Mouse (Mus musculus): ENCODE data around the gene Gemin2.
"Not testable (repeated sequence)": the region's sequence is repeated elsewhere in the genome, so short reads cannot be mapped to it uniquely, and the experiment has no call there.

The Gemin2 gene

GRCm38 (mm10) chr12:59013234-59013633 lies at the start of gene Gemin2:
Gene Gemin2, plus strand, starts transcription at chr12:59013393.
- DNase-seq (ENCODE audit: low spot score in 2 of 2), result peak; percentile 67 to 84

- peak in 1 of 2 experiments; percentile 27 for DNase-seq (ENCODE audit: low spot score in 2 of 2)
These were observed 48.6 kb upstream of the Gemin2 start for GRCm38 (mm10) chr12:58964583-58964982.

- no peak for DNase-seq (ENCODE audit: low spot score in 2 of 2)
These were observed 36.2 kb upstream of the Gemin2 start for GRCm38 (mm10) chr12:58976966-58977365.

GRCm38 (mm10) chr12:58981178-58981661 lies 32.0 kb upstream of the Gemin2 start:
- not testable (repeated sequence) for DNase-seq (ENCODE audit: low spot score in 2 of 2)

- DNase-seq (ENCODE audit: low spot score in 2 of 2), result no peak
These were observed 27.4 kb upstream of the Gemin2 start for GRCm38 (mm10) chr12:58985766-58986165.

GRCm38 (mm10) chr12:59010482-59010881 lies 2.7 kb upstream of the Gemin2 start:
- no peak for DNase-seq (ENCODE audit: low spot score in 2 of 2)

- DNase-seq (ENCODE audit: low spot score in 2 of 2), result no peak
These were observed 1.8 kb upstream of the Gemin2 start for GRCm38 (mm10) chr12:59011275-59011843.

- peak; percentile 96 for DNase-seq (ENCODE audit: low spot score in 2 of 2)
These were observed 1.1 kb upstream of the Gemin2 start, which contains the start of gene Sec23a for GRCm38 (mm10) chr12:59011844-59012709. Gene Sec23a, minus strand, starts transcription at chr12:59012017.

- DNase-seq (ENCODE audit: low spot score in 2 of 2), result no peak
These were observed 492 bp upstream of the Gemin2 start for GRCm38 (mm10) chr12:59012710-59013091.

- no peak for DNase-seq (ENCODE audit: low spot score in 2 of 2)
These were observed 4.8 kb downstream of the Gemin2 start for GRCm38 (mm10) chr12:59017970-59018369.

GRCm38 (mm10) chr12:59019891-59020290 lies 6.7 kb downstream of the Gemin2 start:
- no peak for DNase-seq (ENCODE audit: low spot score in 2 of 2)

- no peak for DNase-seq (ENCODE audit: low spot score in 2 of 2)
These were observed 8.1 kb downstream of the Gemin2 start for GRCm38 (mm10) chr12:59021306-59021705.

- DNase-seq (ENCODE audit: low spot score in 2 of 2), result no peak
These were observed 18.9 kb downstream of the Gemin2 start for GRCm38 (mm10) chr12:59032101-59032500.

- DNase-seq (ENCODE audit: low spot score in 2 of 2), result no peak
These were observed 26.2 kb downstream of the Gemin2 start for GRCm38 (mm10) chr12:59039162-59039970.

GRCm38 (mm10) chr12:59039971-59040844 lies 27.0 kb downstream of the Gemin2 start:
- peak in 1 of 2 experiments; percentile 4 for DNase-seq (ENCODE audit: low spot score in 2 of 2)

- DNase-seq (ENCODE audit: low spot score in 2 of 2), result no peak
These were observed 27.7 kb downstream of the Gemin2 start for GRCm38 (mm10) chr12:59040851-59041250.

GRCm38 (mm10) chr12:59052470-59052869 lies 39.3 kb downstream of the Gemin2 start:
- no peak for DNase-seq (ENCODE audit: low spot score in 2 of 2)

- DNase-seq (ENCODE audit: low spot score in 2 of 2), result no peak
These were observed 40.0 kb downstream of the Gemin2 start for GRCm38 (mm10) chr12:59053166-59053565.

GRCm38 (mm10) chr12:59053976-59054375 lies 40.8 kb downstream of the Gemin2 start:
- no peak for DNase-seq (ENCODE audit: low spot score in 2 of 2)

GRCm38 (mm10) chr12:59055196-59055850 lies 42.1 kb downstream of the Gemin2 start:
- no peak for DNase-seq (ENCODE audit: low spot score in 2 of 2)

All from cerebellum, postnatal 4 days (tissue).